8 mouse cellular contexts compared by ENCODE assay signal in genomic region chr4:149399331-149399910, GRCm38 (mm10). TPM values are rescaled to one million over a fixed set of nuclear protein-coding genes. Genes with fewer than 3 reads are reported as not detected.
DNase-seq lines count a peak whose midpoint lies in the region; ATAC-seq and TF ChIP-seq lines count a peak whose summit lies in the region.
"Had no signal": no experiment of that assay in that cellular context is flagged by ENCODE, and none has a peak within 500 bp of the region (broad histone marks: within the 10 kb centered on the region; RNA-seq: fewer than 3 reads in every experiment).

No protein-coding gene starts in this region.

- no peaks in the 10 kb centered on the region for H3K27me3 ChIP-seq in lung, postnatal 0 days (replicated peaks; ENCODE audit: insufficient read depth, low read length)
- no peaks in the 10 kb centered on the region for H3K27me3 ChIP-seq in heart, adult 2 months (ENCODE audit: control insufficient read depth, insufficient read depth, low read length)
- H3K27me3 ChIP-seq in small intestine, adult 2 months (ENCODE audit: control insufficient read depth, insufficient read depth, low read length) = no peaks in the 10 kb centered on the region

- no peak overlapping the region for H3K9ac ChIP-seq in lung, postnatal 0 days (replicated peaks; ENCODE audit: low read depth)
- peak overlapping the region; percentile 12; the same call in 1 of the 2 replicates for H3K9ac ChIP-seq in heart, adult 2 months (ENCODE audit: low read depth, low read length)

- no peaks in the 10 kb centered on the region for H3K9me3 ChIP-seq in lung, postnatal 0 days (ENCODE audit: low read length)

- DNase-seq in lung, postnatal 0 days (ENCODE audit: low spot score) = peak; percentile 36
- no peak for DNase-seq in lung, postnatal 36 days
- peak in 1 of 2 experiments; percentile 67 for DNase-seq in heart, adult 2 months
- peak; percentile 27 to 35 for DNase-seq in heart, postnatal 36 days
- DNase-seq in left cerebral cortex, adult 2 months (ENCODE audit: extremely low spot score in 1 of 2, low spot score in 2 of 2) = no peak
- no peak for DNase-seq in layer of hippocampus, adult 9-11 months
- DNase-seq: retina, postnatal 1 day had no signal

- 46% methylated on average over 4 of the region's 4 CpGs for WGBS in lung, postnatal 0 days
- WGBS in heart, adult 2 months = 51% methylated on average over 4 of the region's 4 CpGs
- WGBS in small intestine, adult 2 months = 22% methylated on average over 4 of the region's 4 CpGs

- H3K4me2 ChIP-seq in lung, postnatal 0 days (replicated peaks; ENCODE audit: low read depth, low read length) = no peak overlapping the region

- TF ChIP-seq POLR2A in heart, adult 2 months (IDR thresholded peaks at IDR 0.05; ENCODE audit: insufficient read depth, low read depth, low read length) = no peak
- TF ChIP-seq POLR2A in small intestine, adult 2 months (IDR thresholded peaks at IDR 0.05; ENCODE audit: low read depth, low read length) = no peak

- 0 out of 2 replicates have a peak, but pooled peaks cover 3% of the 10 kb centered on the region for H3K79me2 ChIP-seq in heart, adult 2 months (replicated peaks; ENCODE audit: control insufficient read depth, insufficient read depth, low read length)

- intact Hi-C loops in heart, adult 2 months (cut with DNase I) = loop anchor here (5.0 kb wide), 1 partner anchor 37 kb away; no protein-coding TSS in a partner anchor
- intact Hi-C loops in heart, postnatal 36 days (cut with DNase I) = no loop called here
- intact Hi-C loops in left cerebral cortex, adult 2 months (cut with DNase I) = no loop called here

- H3K4me3 ChIP-seq in lung, postnatal 0 days (ENCODE audit: low read depth, low read length) = no peak overlapping the region
- no peak overlapping the region for H3K4me3 ChIP-seq in heart, adult 2 months
- H3K4me3 ChIP-seq in small intestine, adult 2 months (ENCODE audit: low read depth, low read length) = no peak overlapping the region
- H3K4me3 ChIP-seq in left cerebral cortex, adult 2 months = no peak overlapping the region

- H3K4me1 ChIP-seq in lung, postnatal 0 days (ENCODE audit: insufficient read depth, low read depth, low read length) = no peaks in the 10 kb centered on the region; the same call in 1 of the 2 replicates
- H3K4me1 ChIP-seq in heart, adult 2 months (ENCODE audit: control insufficient read depth, insufficient read depth, low read length) = peaks cover 25% of the 10 kb centered on the region
- peaks cover 62% of the 10 kb centered on the region for H3K4me1 ChIP-seq in small intestine, adult 2 months (ENCODE audit: control insufficient read depth, insufficient read depth, insufficient read length, low read length)

- peak; percentile 45; the same call in 1 of the 2 replicates for ATAC-seq in lung, postnatal 0 days

- TF ChIP-seq CTCF in lung, postnatal 0 days (IDR thresholded peaks at IDR 0.05) = no peak
- no peak for TF ChIP-seq CTCF in heart, adult 2 months (IDR thresholded peaks at IDR 0.05)
- TF ChIP-seq CTCF in small intestine, adult 2 months (IDR thresholded peaks at IDR 0.05; ENCODE audit: extremely low read depth, insufficient read length, insufficient replicate concordance, low read depth, low read length) = no peak
- TF ChIP-seq CTCF in left cerebral cortex, adult 2 months (IDR thresholded peaks at IDR 0.05) = no peak

- TF ChIP-seq EP300 in lung, postnatal 0 days (IDR thresholded peaks at IDR 0.05) = no peak
- TF ChIP-seq EP300 in heart, adult 2 months (IDR thresholded peaks at IDR 0.05; ENCODE audit: insufficient read depth, low read depth, low read length) = 0 out of 2 replicates have a peak, but pooled peaks have one; percentile 71

- no peak overlapping the region for H3K27ac ChIP-seq in lung, postnatal 0 days (ENCODE audit: low read length)
- H3K27ac ChIP-seq in heart, adult 2 months = peak overlapping the region; percentile 65
- peak overlapping the region; percentile 95 for H3K27ac ChIP-seq in small intestine, adult 2 months (ENCODE audit: insufficient read depth, low read depth, low read length)
- no peak overlapping the region for H3K27ac ChIP-seq in left cerebral cortex, adult 2 months

- H3K36me3 ChIP-seq in lung, postnatal 0 days (ENCODE audit: insufficient read depth, low read length) = 0 out of 2 replicates have a peak, but pooled peaks cover 5% of the 10 kb centered on the region
- H3K36me3 ChIP-seq in heart, adult 2 months (ENCODE audit: control insufficient read depth, insufficient read depth, low read length) = no peaks in the 10 kb centered on the region; the same call in 1 of the 2 replicates
- peaks cover 9% of the 10 kb centered on the region for H3K36me3 ChIP-seq in small intestine, adult 2 months (ENCODE audit: control insufficient read depth, insufficient read depth, low read length)

RNA-seq across cellular contexts. Expression of gene Ube4b, which starts 27.1 kb away (rescaled TPM):
- polyA plus RNA-seq in lung, postnatal 0 days (2015; fragmentation: Nextera tagmentation; extraction: Ambion mirVana) = 14.2 and 15.1 TPM in 2 replicates
- 10 to 100 TPM; 39.6 to 41.6 TPM for total RNA-seq in heart, adult 2 months (2021)
- 37.5 and 40.2 TPM in 2 replicates for polyA plus RNA-seq in heart, adult 2 months (2012; rRNA removed)
- 10 to 100 TPM; 48.6 to 50.6 TPM for total RNA-seq in heart, postnatal 36 days (2021)
- polyA plus RNA-seq in small intestine, adult 2 months (2012; rRNA removed) = 51.0 and 115 TPM in 2 replicates
- total RNA-seq in left cerebral cortex, adult 2 months (2021) = 100 to 1,000 TPM; 110 TPM

RNA-seq across cellular contexts. Expression of gene Rbp7, which starts 55.4 kb away (rescaled TPM):
- 1.4 and 1.8 TPM in 2 replicates for polyA plus RNA-seq in lung, postnatal 0 days (2015; fragmentation: Nextera tagmentation; extraction: Ambion mirVana)
- 10 to 100 TPM; 56.2 to 61.6 TPM for total RNA-seq in heart, adult 2 months (2021)
- polyA plus RNA-seq in heart, adult 2 months (2012; rRNA removed) = 8.7 and 22.9 TPM in 2 replicates
- 10 to 100 TPM; 76.3 to 81.1 TPM for total RNA-seq in heart, postnatal 36 days (2021)
- 1.0 and 3.9 TPM in 2 replicates for polyA plus RNA-seq in small intestine, adult 2 months (2012; rRNA removed)
- total RNA-seq in left cerebral cortex, adult 2 months (2021) = not detected

Comparison
In these comparisons a context has a peak if more than half of its experiments do, and no peak if none do; other contexts are left out.
1. DNase-seq: peak in lung, postnatal 0 days (single experiment) and heart, postnatal 36 days (2 of 2); none in lung, postnatal 36 days (single experiment), left cerebral cortex, adult 2 months (0 of 2) and layer of hippocampus, adult 9-11 months (single experiment).
2. H3K27ac ChIP-seq: peak in heart, adult 2 months (single experiment) and small intestine, adult 2 months (single experiment); none in lung, postnatal 0 days (single experiment) and left cerebral cortex, adult 2 months (single experiment).
3. RNA of gene Rbp7, which starts 55.4 kb away (total RNA-seq): 76.3 to 81.1 TPM in heart, postnatal 36 days and 56.2 to 61.6 TPM in heart, adult 2 months; not detected in left cerebral cortex, adult 2 months; every median in the first group is over 10 times any median in the second.